Mouse (Mus musculus) heart, adult 18-20 months (tissue): Measurements from ENCODE around the gene Atp5d. TPM values are rescaled to one million over a fixed set of nuclear protein-coding genes. Genes with fewer than 3 reads are reported as not detected.
A peak's percentile ranks its signal among the peaks of the same experiment; 100 is the strongest.

Experiments
- DNase-seq, 2 experiments: peaks; one replicate each; pipeline ENCODE4 v3.0.0; 2021 to 2022; ENCODE audit warnings: mixed read lengths in 1 of 2
- total RNA-seq, 2 experiments: library from RNA; stranded (reverse); gene quantifications; 2 replicates each; pipeline ENCODE4 v1.2.3; 2021

The Atp5d gene
- total RNA-seq, 2 experiments from 2014 or later: 1,096 to 1,108 TPM

DNA sequence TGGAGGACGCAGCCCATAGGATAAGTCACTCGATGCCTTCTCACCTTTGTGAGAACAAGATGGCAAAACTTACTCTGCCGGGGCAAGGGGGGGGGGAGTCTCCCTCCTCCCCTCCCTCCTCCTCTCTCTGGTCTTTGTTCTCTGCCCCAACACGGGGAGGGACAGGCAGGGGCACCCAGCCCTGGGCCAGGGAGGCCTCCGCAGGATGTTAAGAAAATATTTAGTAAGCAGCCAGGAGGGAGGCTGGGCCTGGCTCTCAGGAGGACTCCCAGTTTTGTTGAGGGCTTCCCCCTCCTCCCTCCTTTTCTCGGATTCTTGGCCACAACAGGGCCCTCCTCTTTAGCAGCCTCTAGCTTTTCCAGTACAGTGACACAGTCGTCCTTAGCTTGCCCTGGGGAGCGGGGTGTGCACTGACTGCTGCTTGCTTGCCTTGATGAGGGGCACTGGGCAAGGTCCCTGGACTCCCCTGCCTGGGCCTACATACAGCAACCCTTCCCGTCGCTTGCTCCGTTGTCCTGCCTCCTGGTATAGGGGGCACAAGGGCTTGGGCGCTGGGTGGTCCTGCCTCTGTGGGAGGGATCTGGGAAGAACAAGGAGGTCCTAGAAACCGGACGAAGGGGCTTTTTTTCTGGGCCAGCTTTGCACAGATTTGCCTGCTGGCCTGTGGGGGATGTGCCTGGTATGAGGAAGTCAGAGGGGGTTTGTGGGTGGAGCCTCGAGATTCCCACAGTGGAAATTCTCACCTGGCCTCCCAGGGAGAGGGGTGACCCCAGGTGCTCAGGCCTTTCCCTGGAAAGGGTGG, 13.8 kb downstream of the Atp5d start:
- DNase-seq: peak; percentile 76 to 85

- peak; percentile 67 to 71 for DNase-seq
Observed at GRCm38 (mm10) chr10:80152873-80153260, 14.4 kb downstream of the Atp5d start.

- no peak for DNase-seq
Observed at GRCm38 (mm10) chr10:80153713-80154112, 15.3 kb downstream of the Atp5d start.

DNA sequence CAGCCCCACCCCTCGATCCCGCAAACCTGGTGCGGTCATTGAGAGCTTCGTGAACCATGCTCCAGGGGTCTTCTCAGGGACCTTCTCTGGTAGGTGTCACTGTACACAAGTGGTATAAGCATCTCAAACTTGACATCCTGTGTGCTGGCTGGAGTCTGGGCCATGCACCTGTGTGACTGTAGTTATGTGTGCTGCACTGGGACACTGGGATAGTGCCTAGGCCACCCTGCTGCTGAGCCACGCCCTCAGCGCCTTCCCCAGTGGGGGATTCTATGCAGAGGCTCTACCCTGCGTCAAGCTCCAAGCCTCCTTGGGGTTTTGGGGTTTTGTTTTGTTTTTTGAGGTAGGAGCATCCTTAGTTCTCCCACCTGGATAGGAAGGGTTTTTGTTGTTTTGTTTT, 16.0 kb downstream of the Atp5d start:
- DNase-seq: no peak

- no peak for DNase-seq
Observed at GRCm38 (mm10) chr10:80155277-80155676, 16.8 kb downstream of the Atp5d start.

DNA sequence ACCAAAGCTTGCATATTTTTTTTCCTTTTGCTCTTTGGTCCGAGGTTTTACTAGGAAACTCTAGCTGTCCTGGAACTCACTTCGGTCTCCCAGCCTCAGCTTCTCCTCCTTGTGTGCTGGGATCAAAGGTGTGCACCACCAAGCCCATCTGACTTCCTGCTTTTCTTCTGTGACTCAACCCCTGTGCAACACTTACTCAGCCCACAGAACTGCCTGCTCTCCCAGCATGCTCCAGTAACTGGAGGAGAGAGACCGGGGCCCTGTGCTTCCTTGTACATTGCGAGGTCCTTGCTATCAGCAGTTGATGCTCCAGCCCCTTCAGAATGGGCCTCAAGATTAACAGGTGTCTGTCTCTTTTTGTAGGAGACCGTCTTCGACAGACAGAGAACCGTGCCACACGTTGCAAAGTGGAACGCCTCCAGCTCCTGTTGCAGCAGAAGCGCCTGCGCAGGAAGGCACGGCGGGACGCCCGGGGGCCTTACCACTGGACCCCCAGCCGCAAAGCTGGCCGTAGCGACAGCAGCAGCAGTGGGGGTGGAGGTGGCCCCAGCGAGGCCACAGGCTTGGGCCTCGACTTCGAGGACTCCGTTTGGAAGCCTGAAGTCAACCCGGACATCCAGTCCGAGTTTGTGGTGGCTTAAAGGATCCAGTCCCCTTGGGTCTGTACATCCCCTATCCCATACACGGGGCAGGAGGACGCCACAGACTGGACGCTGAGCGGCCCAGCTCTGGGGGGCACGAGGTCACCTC, 17.7 kb downstream of the Atp5d start:
- no peak for DNase-seq

DNA sequence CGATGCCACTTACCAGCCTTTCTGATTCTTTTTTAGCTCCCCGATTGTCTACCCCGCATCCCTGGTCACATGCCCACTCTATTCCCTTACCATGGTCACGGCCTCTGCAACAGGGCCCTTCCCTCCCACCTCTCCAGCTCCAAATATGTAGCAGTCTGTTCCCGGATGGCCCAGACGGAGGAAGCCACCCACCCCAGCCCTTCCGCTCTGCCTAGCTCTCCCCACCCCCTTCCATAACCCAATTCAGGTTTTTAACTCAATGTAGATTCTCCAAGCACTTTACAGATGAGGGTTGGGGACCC, 18.3 kb downstream of the Atp5d start:
- peak in 1 of 2 experiments; percentile 82 for DNase-seq

- DNase-seq: no peak
Observed at GRCm38 (mm10) chr10:80157141-80157929, 18.9 kb downstream of the Atp5d start.

GRCm38 (mm10) chr10:80158307-80158986, 20.0 kb downstream of the Atp5d start:
- DNase-seq: peak; percentile 83 to 92

GRCm38 (mm10) chr10:80159021-80159560, 20.7 kb downstream of the Atp5d start:
- peak in 1 of 2 experiments; percentile 69 for DNase-seq

- DNase-seq: peak; percentile 99 to 100
Observed at GRCm38 (mm10) chr10:80159561-80160454, 21.4 kb downstream of the Atp5d start.

DNA sequence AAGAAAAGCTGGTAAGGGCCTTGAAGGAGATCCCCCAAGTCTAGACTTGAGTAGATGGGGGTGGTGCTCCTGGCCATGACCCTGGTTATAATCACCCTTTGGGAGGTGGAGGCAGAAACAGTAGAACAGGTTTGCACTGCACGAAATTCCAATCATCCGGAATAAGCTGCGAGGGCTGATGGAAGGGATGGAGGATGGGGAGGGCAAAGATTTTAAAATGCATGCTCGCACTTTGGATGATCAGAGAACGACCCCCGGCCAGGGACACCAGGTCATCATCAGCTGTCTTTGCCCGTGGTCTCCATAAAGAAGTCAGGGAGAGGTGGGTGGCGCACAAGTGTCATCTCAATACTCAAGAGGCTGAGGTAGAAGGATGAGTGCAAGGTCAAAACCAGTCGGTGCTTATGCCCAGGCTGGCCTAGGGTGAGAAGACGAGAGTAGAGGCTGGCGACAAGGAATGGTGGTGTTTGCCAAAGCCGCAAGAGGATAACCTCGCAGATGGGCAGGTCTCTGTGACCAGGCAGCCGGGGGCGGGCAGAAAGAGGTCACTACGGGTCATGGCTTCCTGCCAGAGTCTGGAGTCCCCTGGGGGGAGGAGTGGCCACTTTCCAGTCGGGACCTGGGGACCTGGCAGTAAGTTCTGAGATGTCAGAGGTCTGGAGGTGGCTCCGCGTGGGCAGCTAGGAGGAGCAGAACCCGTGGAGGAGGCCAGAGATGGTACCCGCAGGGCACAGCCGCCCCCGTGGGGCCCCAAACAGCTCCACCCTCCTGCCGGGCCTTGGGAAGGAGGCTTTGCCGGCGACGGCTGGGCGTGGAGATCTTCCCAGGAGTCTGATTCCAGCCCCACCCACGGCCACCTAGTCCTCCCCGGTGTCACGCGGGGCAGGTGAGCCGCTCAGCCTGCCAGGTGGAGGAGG, 22.3 kb downstream of the Atp5d start:
- DNase-seq: peak; percentile 91

DNA sequence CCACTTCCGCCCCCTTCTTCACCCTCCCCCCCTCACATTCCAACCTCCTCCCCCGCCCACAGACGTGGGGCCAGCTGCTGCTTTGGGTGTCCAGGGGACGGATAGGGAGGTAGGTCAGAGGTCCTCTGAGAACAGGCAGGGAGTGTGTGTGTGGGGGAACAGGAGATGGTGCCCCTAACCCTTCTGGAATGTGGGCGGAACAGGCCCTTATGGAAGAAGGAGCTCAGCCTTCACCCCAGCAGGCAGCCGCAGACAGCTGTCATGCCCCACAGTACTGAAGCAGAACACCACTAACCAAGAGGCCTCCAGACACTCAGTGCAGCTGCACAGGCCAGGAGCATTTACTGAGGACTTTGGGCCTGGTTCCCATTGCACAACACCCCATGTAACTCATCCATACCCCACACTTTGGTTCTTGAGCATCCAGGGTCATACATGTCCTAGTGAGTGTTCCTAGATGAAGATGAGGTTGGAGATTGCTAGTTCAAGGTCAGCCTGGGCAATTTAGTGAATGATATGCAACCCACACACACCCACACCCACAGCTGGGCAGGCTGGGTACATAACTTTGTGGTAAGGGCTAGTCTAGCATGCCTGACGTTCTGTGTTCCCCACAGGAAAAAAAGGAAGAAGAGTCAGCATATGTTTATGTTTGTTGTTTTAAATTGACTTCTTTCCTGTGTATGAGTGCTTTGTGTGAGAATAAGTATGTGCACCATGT, 23.2 kb downstream of the Atp5d start:
- peak in 1 of 2 experiments; percentile 59 for DNase-seq

- DNase-seq: no peak
Observed at GRCm38 (mm10) chr10:80162243-80162608, 23.8 kb downstream of the Atp5d start.

- DNase-seq: peak in 1 of 2 experiments; percentile 14
Observed at GRCm38 (mm10) chr10:80162716-80163299, 24.4 kb downstream of the Atp5d start.

GRCm38 (mm10) chr10:80163721-80164120, 25.3 kb downstream of the Atp5d start:
- peak in 1 of 2 experiments; percentile 74 for DNase-seq

DNA sequence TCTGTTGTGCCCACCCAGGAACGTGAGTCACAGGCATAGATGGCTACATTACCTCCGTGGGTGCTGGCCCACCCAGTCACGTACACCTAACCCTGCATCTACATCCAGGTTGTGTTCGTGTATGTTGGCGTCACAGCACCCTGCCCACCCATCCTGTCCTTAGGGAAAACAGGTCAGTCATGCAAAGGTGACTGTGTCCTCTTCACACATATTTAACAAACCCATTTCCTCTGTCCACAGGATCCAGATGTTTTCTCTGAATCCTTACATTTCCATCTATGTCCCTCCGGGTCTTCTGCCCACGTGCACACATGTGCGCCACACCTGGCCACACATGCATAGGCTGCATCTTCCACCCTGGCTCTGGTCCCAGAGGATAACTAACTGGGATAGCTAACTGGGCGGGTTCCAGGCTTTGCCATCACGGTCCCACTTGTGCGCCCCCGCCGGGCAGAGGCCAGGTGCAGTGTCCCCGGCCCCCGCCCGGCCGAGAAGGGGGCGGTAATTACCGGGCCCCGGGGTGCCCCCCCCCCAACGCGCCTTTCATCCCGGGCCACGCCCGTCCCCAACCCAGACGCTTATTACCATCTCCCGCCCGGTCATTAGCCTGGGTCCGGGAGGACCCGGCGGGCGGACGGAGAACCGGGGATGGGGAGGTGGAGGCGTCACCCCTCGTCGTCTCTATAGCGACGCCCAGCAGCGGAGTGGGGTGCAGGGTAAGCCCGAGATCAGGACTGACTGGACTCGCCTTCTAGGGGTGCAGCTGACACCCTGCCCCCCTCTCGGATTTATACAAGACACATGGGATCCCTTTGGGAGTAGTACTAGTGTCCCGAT, 25.9 kb downstream of the Atp5d start:
- DNase-seq: peak in 1 of 2 experiments; percentile 44

DNA sequence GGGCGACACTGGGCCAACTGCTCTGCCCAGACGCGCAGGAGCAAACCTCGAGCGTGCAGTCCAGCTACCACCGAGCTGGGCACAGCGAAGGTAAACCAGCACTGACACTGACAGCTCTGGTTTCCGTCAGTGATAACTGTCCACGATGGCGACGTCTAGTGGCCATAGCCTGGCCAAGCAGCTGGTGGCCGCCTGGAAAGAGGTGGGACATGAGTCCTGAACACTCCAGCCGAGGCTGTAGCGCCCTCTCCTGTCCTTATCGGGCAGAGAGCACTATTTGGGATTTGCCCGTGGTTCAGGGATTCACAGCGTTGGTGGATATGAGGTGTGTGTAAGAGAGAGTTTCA, 26.5 kb downstream of the Atp5d start:
- DNase-seq: peak; percentile 98 to 99
